Mouse (Mus musculus) frontal cortex, adult 2 months (tissue): ENCODE results near the gene Nit1. TPM values are rescaled to one million over a fixed set of nuclear protein-coding genes. Genes with fewer than 3 reads are reported as not detected.
"Not testable (repeated sequence)": the region's sequence is repeated elsewhere in the genome, so short reads cannot be mapped to it uniquely, and the experiment has no call there.

ENCODE experiments used
- DNase-seq, 2 experiments: peaks; one replicate each; pipeline ENCODE4 v3.0.0; 2022; ENCODE audit warnings: low spot score in 1 of 2; ENCODE audit errors: extremely low spot score in 1 of 2
- polyA plus RNA-seq: library from polyadenylated mRNA; depleted of rRNA; stranded (reverse); fragments of >200 nt; gene quantifications from 2 replicates; pipeline ENCODE4 v1.2.3, GENCODE M21; 2012

The Nit1 gene
- polyA plus RNA-seq, 1 experiment, result 71.3 TPM

- DNase-seq, result no peak
These were observed 10.4 kb upstream of the Nit1 start for GRCm38 (mm10) chr1:171355812-171356340.

- no peak for DNase-seq
These were observed 3.8 kb upstream of the Nit1 start for GRCm38 (mm10) chr1:171349210-171349609.

GRCm38 (mm10) chr1:171348665-171349064, 3.2 kb upstream of the Nit1 start:
- no peak for DNase-seq

- DNase-seq, result no peak
These were observed 627 bp upstream of the Nit1 start for GRCm38 (mm10) chr1:171346095-171346450.

GRCm38 (mm10) chr1:171344715-171345114, 731 bp downstream of the Nit1 start:
- DNase-seq, result no peak

GRCm38 (mm10) chr1:171343922-171344677, 1.3 kb downstream of the Nit1 start:
- DNase-seq, result no peak

GRCm38 (mm10) chr1:171342262-171343207, 2.9 kb downstream of the Nit1 start:
- DNase-seq, result no peak

GRCm38 (mm10) chr1:171330216-171330560, 15.3 kb downstream of the Nit1 start:
- peak in 1 of 2 experiments; percentile 25 for DNase-seq

- DNase-seq, result peak in 1 of 2 experiments; percentile 19
These were observed 15.8 kb downstream of the Nit1 start for GRCm38 (mm10) chr1:171329433-171330215.

GRCm38 (mm10) chr1:171328839-171329432, 16.5 kb downstream of the Nit1 start, which contains the start of gene Dedd:
Gene Dedd (plus strand): TSS chr1:171329145.
- peak; percentile 93 to 94 for DNase-seq

GRCm38 (mm10) chr1:171328244-171328643, 17.2 kb downstream of the Nit1 start:
- no peak for DNase-seq

- not testable (repeated sequence) for DNase-seq
These were observed 18.9 kb downstream of the Nit1 start for GRCm38 (mm10) chr1:171326588-171326987.

GRCm38 (mm10) chr1:171325571-171325970, 19.9 kb downstream of the Nit1 start:
- DNase-seq, result no peak

GRCm38 (mm10) chr1:171322012-171322411, 23.4 kb downstream of the Nit1 start:
- DNase-seq, result no peak

- DNase-seq, result no peak
These were observed 24.0 kb downstream of the Nit1 start for GRCm38 (mm10) chr1:171321415-171321814.

- no peak for DNase-seq
These were observed 25.3 kb downstream of the Nit1 start for GRCm38 (mm10) chr1:171320151-171320550.

- no peak for DNase-seq
These were observed 25.7 kb downstream of the Nit1 start for GRCm38 (mm10) chr1:171319748-171320147.

- no peak for DNase-seq
These were observed 36.1 kb downstream of the Nit1 start for GRCm38 (mm10) chr1:171309321-171309720.

GRCm38 (mm10) chr1:171306157-171306556, 39.3 kb downstream of the Nit1 start:
- not testable (repeated sequence) for DNase-seq

- DNase-seq, result no peak
These were observed 47.2 kb downstream of the Nit1 start for GRCm38 (mm10) chr1:171298226-171298625.
